Mouse (Mus musculus): ENCODE data around the gene Olfr965. TPM values are rescaled to one million over a fixed set of nuclear protein-coding genes. Genes with fewer than 3 reads are reported as not detected.
"Not testable (repeated sequence)": the region's sequence is repeated elsewhere in the genome, so short reads cannot be mapped to it uniquely, and the experiment has no call there.

Olfr965 gene
- polyA plus RNA-seq (2016; fragmentation: Nextera tagmentation; extraction: Ambion mirVana) = not detected in 2 replicates

DNA sequence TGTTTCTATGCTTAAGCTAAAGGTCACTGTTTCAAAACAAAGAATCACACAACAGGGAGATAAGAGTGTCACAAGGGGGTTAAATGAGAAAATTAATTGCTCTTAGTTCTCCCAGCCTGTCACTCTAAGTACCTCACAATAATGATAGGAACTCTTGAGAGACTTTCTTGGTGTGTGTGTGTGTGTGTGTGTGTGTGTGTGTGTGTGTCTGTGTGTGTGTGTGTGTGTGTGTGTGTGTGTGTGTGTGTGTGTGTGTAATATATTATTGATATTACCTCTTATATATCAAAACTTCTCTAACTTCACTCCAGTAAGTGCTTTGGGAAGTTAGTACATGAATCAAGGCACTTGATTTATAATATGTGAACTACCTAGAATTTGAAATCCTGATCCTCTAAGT is at the start of gene Olfr965:
Gene Olfr965 (plus strand): TSS at position 301 of the 400 bp plus-strand sequence.
- Histone ChIP-seq H3K4me3 (replicated peaks) (no peak within 1 kb of the TSS), H3K4me1 (no peaks in the 10 kb centered on the region), H3K9ac (no peak within 1 kb of the TSS), H3K27ac (no peak within 1 kb of the TSS), H3K9me3 (no peaks in the 10 kb centered on the region), H3K36me3 (replicated peaks) (no peaks in the 10 kb centered on the region), H3K27me3 (no peaks in the 10 kb centered on the region), H3K4me2 (no peak within 1 kb of the TSS)
- no peak for ATAC-seq (ENCODE audit: low FRiP score)

DNA sequence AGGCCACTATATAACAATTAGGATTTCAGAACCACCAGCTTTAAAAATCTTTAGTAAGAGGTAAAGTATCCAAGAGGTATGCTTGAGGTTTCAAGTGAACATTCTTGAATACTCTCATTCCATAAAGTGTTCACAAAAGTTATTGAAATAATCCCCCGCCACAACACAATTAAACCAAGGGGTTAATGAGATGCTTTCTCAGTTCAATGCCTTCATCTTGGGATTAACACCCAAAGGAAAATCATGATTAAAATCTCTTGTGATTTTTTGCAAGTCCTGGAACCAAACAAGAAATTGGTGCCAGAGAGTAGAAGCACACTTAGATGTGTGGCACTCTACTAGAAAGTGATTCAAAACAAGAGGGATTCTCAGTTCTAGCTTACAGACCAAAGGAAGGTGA is 44.2 kb upstream of the Olfr965 start, which contains the start of gene Olfr963:
Gene Olfr963 (plus strand): TSS at position 301 of the 400 bp plus-strand sequence.
- Histone ChIP-seq H3K27me3 (no peaks in the 10 kb centered on the region), H3K4me1 (no peaks in the 10 kb centered on the region), H3K9ac (no peak within 1 kb of the TSS), H3K4me3 (replicated peaks) (no peak within 1 kb of the TSS), H3K4me2 (no peak within 1 kb of the TSS), H3K27ac (no peak within 1 kb of the TSS), H3K9me3 (no peaks in the 10 kb centered on the region), H3K36me3 (replicated peaks) (no peaks in the 10 kb centered on the region)
- WGBS = 82% methylated on average over 1 of the region's 1 CpGs
- ATAC-seq (ENCODE audit: low FRiP score) = no peak

DNA sequence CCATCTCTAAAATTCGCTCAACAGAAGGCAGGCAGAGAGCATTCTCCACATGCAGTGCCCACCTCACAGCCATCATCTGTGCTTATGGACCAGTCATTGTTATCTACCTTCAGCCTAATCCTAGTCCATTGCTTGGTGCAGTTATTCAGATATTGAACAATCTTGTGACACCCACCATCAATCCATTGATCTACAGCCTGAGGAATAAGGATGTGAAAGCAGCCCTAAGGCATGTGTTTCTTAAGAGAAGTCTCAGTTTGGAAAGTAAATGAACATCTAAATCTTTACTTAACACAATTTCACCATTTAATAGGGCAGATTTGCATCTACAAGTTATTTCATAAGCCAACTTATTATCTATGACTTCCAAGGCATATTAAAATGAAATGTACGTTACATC is 41.4 kb upstream of the Olfr965 start:
- no peaks in the 10 kb centered on the region for H3K4me1 ChIP-seq
- no peaks in the 10 kb centered on the region for H3K9me3 ChIP-seq
- 88% methylated on average over 2 of the region's 2 CpGs for WGBS
- no peak for ATAC-seq (ENCODE audit: low FRiP score)
- H3K4me2 ChIP-seq = no peak overlapping the region
- H3K9ac ChIP-seq = no peak overlapping the region
- no peaks in the 10 kb centered on the region for H3K36me3 ChIP-seq (replicated peaks)
- no peaks in the 10 kb centered on the region for H3K27me3 ChIP-seq
- H3K4me3 ChIP-seq (replicated peaks) = no peak overlapping the region
- no peak overlapping the region for H3K27ac ChIP-seq

DNA sequence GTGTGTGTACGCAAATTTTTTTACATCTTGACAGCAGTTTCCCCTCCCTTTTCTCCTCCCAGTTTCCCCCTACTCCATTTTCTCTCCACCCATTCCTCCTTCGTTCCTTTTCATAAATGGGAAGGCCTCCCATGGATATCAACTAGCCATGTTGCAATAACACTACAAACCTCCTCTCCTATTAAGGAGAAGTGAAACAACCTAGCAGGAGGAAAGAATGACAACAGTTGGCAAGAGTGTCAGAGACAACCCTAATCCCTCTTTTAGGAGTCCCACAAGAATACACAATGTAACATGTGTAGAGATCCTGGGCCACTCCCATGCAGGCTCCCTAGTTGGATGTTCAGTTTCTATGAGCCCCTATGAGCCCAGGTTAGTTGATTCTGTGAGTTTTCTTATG is 36.3 kb upstream of the Olfr965 start:
- WGBS = 81% methylated on average over 2 of the region's 2 CpGs
- Histone ChIP-seq H3K9me3 (no peaks in the 10 kb centered on the region), H3K36me3 (replicated peaks) (no peaks in the 10 kb centered on the region), H3K9ac (no peak overlapping the region), H3K4me3 (replicated peaks) (no peak overlapping the region), H3K4me1 (no peaks in the 10 kb centered on the region), H3K4me2 (no peak overlapping the region), H3K27me3 (no peaks in the 10 kb centered on the region), H3K27ac (no peak overlapping the region)
- no peak for ATAC-seq (ENCODE audit: low FRiP score)

DNA sequence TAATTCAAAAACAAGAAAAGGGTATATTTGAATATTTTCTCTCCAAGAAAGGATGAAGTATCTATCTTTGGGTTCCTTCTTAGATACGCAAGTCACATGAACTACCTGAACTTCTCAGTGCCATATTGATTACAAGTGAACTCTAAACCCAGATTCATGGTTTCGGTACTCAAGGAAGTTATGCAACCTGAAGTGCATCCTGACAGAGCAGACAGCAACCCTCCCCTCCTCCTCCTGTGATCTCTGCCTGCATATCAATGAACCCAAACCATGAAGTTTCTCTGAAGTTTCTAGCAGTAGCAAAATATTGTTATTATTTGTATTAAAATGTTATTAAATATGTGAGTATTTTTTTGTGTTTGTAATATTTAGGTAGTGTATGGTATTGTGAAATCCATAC is 32.6 kb upstream of the Olfr965 start:
- H3K4me1 ChIP-seq = no peaks in the 10 kb centered on the region
- ATAC-seq (ENCODE audit: low FRiP score) = no peak
- 91% methylated on average over 2 of the region's 2 CpGs for WGBS
- no peaks in the 10 kb centered on the region for H3K9me3 ChIP-seq
- H3K4me2 ChIP-seq = no peak overlapping the region
- no peaks in the 10 kb centered on the region for H3K36me3 ChIP-seq (replicated peaks)
- no peak overlapping the region for H3K27ac ChIP-seq
- H3K4me3 ChIP-seq (replicated peaks) = no peak overlapping the region
- H3K27me3 ChIP-seq = no peaks in the 10 kb centered on the region
- no peak overlapping the region for H3K9ac ChIP-seq

DNA sequence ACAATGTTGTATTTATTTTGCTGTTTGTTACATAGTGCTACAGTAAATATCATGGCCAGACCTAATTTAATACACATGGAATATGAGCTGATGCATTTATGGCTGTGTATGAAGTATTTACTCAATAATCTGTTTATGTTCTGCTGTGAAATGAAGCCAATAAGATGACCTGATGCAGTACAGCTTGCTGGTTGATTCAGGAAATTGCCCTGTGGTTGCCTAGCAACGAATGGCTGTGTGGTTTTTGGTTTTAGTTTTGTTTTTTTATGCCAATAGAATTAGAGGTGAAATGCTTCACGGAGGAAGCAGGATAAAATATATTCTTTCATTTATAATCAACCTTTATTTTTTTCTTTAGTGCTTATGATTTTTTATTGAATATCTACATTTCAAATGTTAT is 31.9 kb upstream of the Olfr965 start:
- H3K9ac ChIP-seq = no peak overlapping the region
- H3K9me3 ChIP-seq = no peaks in the 10 kb centered on the region
- no peak for ATAC-seq (ENCODE audit: low FRiP score)
- H3K36me3 ChIP-seq (replicated peaks) = no peaks in the 10 kb centered on the region
- no peaks in the 10 kb centered on the region for H3K4me1 ChIP-seq
- H3K27me3 ChIP-seq = no peaks in the 10 kb centered on the region
- H3K4me2 ChIP-seq = no peak overlapping the region
- no peak overlapping the region for H3K27ac ChIP-seq
- H3K4me3 ChIP-seq (replicated peaks) = no peak overlapping the region
- WGBS = 74% methylated on average over 2 of the region's 2 CpGs

DNA sequence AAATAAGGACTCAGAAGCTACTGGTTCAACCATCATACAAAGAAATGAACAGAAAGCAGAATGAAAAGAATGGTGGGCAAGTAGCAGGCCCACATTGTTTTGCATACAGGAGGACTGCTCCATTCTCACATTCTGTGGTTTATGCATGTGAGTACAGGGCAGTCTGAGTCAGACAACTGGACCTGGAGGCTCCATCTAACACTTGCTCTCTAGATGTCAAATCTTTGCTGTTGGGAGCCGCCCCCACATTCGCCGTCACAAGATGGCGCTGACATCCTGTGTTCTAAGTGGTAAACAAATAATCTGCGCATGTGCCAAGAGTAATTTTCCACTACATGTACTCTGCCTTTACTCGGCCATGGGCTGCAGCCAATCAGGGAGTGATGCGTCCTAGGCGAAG is 10.0 kb upstream of the Olfr965 start:
- H3K36me3 ChIP-seq (replicated peaks); H3K27ac ChIP-seq; H3K9me3 ChIP-seq; H3K4me1 ChIP-seq; H3K4me3 ChIP-seq (replicated peaks); H3K27me3 ChIP-seq; ATAC-seq (ENCODE audit: low FRiP score); H3K4me2 ChIP-seq; H3K9ac ChIP-seq: not testable (repeated sequence)
- 87% methylated on average over 8 of the region's 8 CpGs for WGBS

DNA sequence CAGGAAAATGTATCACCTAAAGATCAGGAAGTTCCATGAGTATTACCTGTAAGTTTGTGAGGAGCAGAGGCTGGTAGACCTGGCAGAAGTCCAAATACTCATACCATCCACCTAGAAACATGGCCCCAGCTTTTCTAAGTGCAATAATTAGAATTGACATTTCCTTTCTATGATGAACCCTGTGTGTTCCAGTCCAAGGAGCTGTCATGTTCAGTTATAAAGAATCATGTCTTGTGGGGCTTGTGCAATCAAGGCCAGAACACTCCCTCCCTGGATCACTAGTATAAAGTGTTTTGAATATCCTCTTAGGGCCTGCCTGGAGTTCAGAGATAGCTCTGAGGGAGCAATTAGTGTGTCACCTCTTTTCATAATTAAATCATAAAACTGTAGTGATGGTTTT is 4.1 kb upstream of the Olfr965 start, which contains the start of gene Olfr149:
Gene Olfr149 (minus strand): TSS at position 101 of the 400 bp plus-strand sequence.
- H3K36me3 ChIP-seq (replicated peaks) = no peaks in the 10 kb centered on the region
- no peak within 1 kb of the TSS for H3K4me3 ChIP-seq (replicated peaks)
- no peaks in the 10 kb centered on the region for H3K9me3 ChIP-seq
- no peak within 1 kb of the TSS for H3K27ac ChIP-seq
- no peak for ATAC-seq (ENCODE audit: low FRiP score)
- H3K4me2 ChIP-seq = no peak within 1 kb of the TSS
- no peaks in the 10 kb centered on the region for H3K4me1 ChIP-seq
- no peaks in the 10 kb centered on the region for H3K27me3 ChIP-seq
- no peak within 1 kb of the TSS for H3K9ac ChIP-seq

DNA sequence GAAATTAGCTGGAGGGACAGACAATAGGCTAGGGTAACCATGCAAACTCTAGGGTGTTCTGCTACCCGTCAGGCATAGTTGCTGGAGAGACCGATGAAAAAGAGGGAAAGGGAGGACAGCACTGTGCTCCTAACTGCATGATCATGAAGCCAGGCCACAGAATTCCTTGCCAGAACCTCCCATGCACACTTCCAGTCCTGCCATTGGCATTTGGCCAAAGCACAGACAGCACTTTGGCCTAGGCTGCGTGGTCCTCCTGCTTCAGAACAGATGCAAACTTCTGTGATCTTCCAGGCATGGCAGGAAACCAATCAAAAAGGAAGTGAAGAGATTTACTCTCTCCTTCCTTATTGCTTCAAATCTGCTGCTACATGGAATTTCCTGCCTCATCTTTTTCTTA is 2.2 kb upstream of the Olfr965 start:
- no peaks in the 10 kb centered on the region for H3K36me3 ChIP-seq (replicated peaks)
- no peak overlapping the region for H3K4me2 ChIP-seq
- H3K27ac ChIP-seq = no peak overlapping the region
- no peaks in the 10 kb centered on the region for H3K27me3 ChIP-seq
- H3K4me3 ChIP-seq (replicated peaks) = no peak overlapping the region
- no peak for ATAC-seq (ENCODE audit: low FRiP score)
- 81% methylated on average over 3 of the region's 3 CpGs for WGBS
- H3K4me1 ChIP-seq = no peaks in the 10 kb centered on the region
- no peaks in the 10 kb centered on the region for H3K9me3 ChIP-seq
- no peak overlapping the region for H3K9ac ChIP-seq

DNA sequence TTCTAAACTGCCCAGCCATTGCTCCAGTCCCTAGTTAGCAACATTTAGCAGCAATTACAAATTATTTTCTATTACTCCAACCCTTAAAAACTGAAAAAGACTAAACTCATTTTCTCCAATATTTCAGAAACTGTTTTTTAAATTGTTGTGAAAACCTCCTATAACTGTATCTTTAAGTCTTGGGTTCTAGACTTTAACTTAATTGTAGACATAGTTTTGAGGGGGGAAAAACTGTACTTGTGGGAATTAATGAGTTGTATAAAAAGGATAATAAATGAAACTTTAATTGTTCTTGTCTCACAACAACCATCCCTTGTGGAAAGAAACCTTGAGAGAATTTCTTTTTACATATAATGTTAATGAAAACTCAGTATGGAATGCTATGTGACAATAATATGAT is 19.5 kb downstream of the Olfr965 start, which contains the start of gene Olfr150:
Gene Olfr150 (plus strand): TSS at position 301 of the 400 bp plus-strand sequence.
- H3K4me2 ChIP-seq = no peak within 1 kb of the TSS
- H3K4me3 ChIP-seq (replicated peaks) = no peak within 1 kb of the TSS
- ATAC-seq (ENCODE audit: low FRiP score) = no peak
- H3K36me3 ChIP-seq (replicated peaks) = no peaks in the 10 kb centered on the region
- no peaks in the 10 kb centered on the region for H3K27me3 ChIP-seq
- H3K9ac ChIP-seq = no peak within 1 kb of the TSS
- no peak within 1 kb of the TSS for H3K27ac ChIP-seq
- H3K4me1 ChIP-seq = no peaks in the 10 kb centered on the region
- no peaks in the 10 kb centered on the region for H3K9me3 ChIP-seq

DNA sequence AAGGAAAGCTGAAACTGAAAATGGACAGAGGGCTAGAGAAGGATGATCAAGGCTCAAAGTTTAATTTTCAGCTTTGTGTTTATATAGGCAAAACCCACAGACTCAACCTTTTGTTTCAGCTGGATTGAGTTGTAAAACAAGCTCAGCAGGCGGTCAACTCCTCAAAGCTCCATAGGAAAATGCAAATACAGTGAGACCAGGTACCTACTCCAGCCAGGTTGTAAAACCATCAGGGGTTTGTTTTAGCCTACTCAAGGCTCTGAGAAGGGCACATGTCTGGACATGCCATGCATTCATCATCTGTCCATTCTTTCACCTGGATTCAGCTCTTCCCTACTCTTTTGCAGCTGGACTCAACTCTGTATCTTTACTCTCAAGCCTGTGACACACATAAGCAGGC is 29.6 kb downstream of the Olfr965 start:
- no peak overlapping the region for H3K9ac ChIP-seq
- ATAC-seq (ENCODE audit: low FRiP score) = no peak
- no peaks in the 10 kb centered on the region for H3K36me3 ChIP-seq (replicated peaks)
- H3K9me3 ChIP-seq = no peaks in the 10 kb centered on the region
- no peak overlapping the region for H3K27ac ChIP-seq
- 81% methylated on average over 1 of the region's 1 CpGs for WGBS
- no peaks in the 10 kb centered on the region for H3K27me3 ChIP-seq
- H3K4me3 ChIP-seq (replicated peaks) = no peak overlapping the region
- no peak overlapping the region for H3K4me2 ChIP-seq
- H3K4me1 ChIP-seq = no peaks in the 10 kb centered on the region

DNA sequence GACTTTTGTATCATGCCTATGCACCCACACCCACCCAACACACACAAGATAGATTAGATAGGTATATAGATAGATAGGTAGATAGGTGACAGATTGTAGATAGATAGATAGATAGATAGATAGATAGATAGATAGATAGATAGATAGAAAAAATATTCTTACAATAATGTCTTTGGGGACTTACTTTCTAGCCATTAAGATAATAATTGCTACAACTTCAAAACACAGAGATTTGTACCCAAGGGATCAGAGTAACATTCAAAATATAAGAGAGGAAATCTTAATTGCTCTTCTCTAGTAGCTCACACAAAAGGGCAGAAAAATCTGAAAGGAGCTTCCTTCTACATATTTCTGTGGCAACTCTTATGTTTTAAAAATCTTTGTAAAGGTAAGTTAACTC is 34.8 kb downstream of the Olfr965 start, which contains the start of gene Olfr967:
Gene Olfr967 (plus strand): TSS at position 301 of the 400 bp plus-strand sequence.
- no peak within 1 kb of the TSS for H3K9ac ChIP-seq
- no peaks in the 10 kb centered on the region for H3K36me3 ChIP-seq (replicated peaks)
- H3K27me3 ChIP-seq = no peaks in the 10 kb centered on the region
- H3K27ac ChIP-seq = no peak within 1 kb of the TSS
- no peaks in the 10 kb centered on the region for H3K4me1 ChIP-seq
- no peak for ATAC-seq (ENCODE audit: low FRiP score)
- no peaks in the 10 kb centered on the region for H3K9me3 ChIP-seq
- no peak within 1 kb of the TSS for H3K4me2 ChIP-seq
- H3K4me3 ChIP-seq (replicated peaks) = no peak within 1 kb of the TSS

DNA sequence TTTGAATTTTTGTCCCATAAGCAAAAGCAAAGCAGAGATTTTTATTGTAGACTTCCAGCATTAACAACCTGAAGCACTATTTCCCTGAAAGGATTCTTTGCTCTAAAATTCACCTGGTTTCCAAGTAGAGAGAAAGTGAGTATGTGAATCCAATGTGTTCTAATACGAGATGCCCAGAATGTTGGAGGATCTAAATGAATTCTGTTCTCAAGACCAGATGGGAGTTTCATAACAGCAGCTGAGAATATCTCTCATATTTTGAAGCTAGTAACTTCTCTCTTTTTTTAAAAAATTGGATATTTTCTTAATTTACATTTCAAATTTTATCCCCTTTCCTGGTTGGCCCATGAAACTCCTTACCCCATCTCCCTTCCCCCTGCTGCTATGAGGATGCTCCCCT is 35.3 kb downstream of the Olfr965 start:
- no peak for ATAC-seq (ENCODE audit: low FRiP score)
- no peaks in the 10 kb centered on the region for H3K36me3 ChIP-seq (replicated peaks)
- WGBS = 83% methylated on average over 1 of the region's 1 CpGs
- no peaks in the 10 kb centered on the region for H3K4me1 ChIP-seq
- no peak overlapping the region for H3K9ac ChIP-seq
- H3K4me2 ChIP-seq = no peak overlapping the region
- no peak overlapping the region for H3K4me3 ChIP-seq (replicated peaks)
- H3K9me3 ChIP-seq = no peaks in the 10 kb centered on the region
- H3K27me3 ChIP-seq = no peaks in the 10 kb centered on the region
- no peak overlapping the region for H3K27ac ChIP-seq
